Mouse (Mus musculus) right cerebral cortex, adult 2 months (tissue): ENCODE data around the gene Cdr2l.
"Not testable (repeated sequence)": the region's sequence is repeated elsewhere in the genome, so short reads cannot be mapped to it uniquely, and the experiment has no call there.

Experiments used
- DNase-seq, 2 experiments: peaks; one replicate each; pipeline ENCODE4 v3.0.0; 2021 to 2022; ENCODE audit warnings: low spot score in 2 of 2

Cdr2l gene

DNA sequence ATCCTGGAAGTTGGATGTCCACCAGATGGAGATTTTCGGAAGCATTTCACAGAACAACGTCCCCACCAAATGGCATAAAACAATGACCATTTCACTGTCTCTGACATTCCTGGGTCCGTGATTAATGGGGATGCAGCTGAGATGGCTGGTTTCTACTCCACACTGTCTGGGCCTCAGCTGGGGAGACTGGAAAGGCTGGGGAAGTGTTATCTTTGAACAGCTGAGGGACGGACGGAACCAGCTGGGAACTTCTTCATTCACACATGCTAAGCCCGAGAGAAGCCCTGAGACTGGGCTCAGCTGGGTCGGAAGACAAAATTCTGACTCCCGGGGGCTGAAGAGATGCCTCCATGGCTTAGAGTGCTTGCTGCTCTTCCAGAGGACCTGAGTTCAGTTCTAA, 10.4 kb upstream of the Cdr2l start:
- DNase-seq, result no peak

GRCm38 (mm10) chr11:115372015-115372414, 9.7 kb upstream of the Cdr2l start:
- no peak for DNase-seq

GRCm38 (mm10) chr11:115372737-115373136, 9.0 kb upstream of the Cdr2l start:
- DNase-seq, result no peak

- peak; percentile 70 to 73 for DNase-seq
Observed at GRCm38 (mm10) chr11:115373805-115374694, 7.7 kb upstream of the Cdr2l start.

- peak; percentile 55 to 56 for DNase-seq
Observed at GRCm38 (mm10) chr11:115374695-115375425, 6.9 kb upstream of the Cdr2l start.

DNA sequence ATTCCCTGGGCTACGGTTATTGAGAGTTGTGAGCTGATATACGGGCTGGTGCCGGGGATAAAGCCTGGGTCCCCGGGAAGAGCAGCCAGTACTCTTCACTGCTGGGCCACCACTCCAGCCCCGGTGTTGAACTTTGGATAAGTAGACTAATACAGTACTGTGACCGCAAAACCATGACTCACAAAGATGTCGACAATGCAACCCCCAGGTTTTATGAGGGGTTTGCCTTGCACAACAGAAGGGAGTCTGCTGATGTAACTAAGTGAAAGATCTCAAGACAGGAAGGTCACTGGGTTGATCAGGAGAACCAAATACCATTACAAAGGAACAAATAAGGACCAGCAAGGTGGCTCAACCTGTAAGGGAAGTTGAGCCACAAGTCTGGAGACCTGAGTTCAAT, 5.0 kb upstream of the Cdr2l start:
- DNase-seq, result no peak

DNA sequence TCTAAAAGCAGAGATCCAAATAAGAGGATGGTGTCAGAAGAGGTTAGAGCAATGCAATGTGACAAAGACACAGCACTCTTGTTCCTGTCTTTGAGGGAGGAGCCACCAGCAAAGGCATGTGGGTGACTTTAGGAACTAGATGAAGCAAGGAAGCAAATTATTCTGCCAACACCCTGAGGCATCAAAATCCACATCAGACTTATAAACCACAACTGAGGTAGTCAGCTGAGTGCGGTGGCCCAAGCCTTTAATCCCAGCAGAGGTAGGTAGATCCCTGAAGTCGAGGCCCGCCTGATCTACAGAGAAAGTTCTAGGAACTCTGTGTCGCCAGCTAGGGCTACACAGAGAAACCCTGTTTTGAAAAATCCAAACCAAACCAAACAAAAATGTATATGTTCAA, 4.5 kb upstream of the Cdr2l start:
- no peak for DNase-seq

DNA sequence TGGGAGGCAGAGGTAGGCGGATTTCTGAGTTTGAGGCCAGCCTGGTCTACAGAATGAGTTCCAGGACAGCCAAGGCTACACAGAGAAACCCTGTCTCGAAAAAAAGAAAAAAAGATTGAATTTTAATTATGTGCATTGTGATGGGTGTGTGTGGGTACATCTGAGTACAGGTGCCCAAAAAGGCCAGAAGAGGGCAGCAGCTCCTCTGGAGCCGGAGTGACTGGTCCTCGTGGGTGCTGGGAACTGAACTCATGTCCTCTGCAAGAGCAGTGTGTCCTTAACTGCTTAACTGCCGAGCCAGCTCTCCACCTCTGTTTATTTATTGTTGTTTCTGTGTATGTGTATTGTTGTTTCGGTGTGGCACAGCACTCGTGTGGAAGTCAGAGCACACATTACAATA, 3.9 kb upstream of the Cdr2l start:
- DNase-seq, result no peak

DNA sequence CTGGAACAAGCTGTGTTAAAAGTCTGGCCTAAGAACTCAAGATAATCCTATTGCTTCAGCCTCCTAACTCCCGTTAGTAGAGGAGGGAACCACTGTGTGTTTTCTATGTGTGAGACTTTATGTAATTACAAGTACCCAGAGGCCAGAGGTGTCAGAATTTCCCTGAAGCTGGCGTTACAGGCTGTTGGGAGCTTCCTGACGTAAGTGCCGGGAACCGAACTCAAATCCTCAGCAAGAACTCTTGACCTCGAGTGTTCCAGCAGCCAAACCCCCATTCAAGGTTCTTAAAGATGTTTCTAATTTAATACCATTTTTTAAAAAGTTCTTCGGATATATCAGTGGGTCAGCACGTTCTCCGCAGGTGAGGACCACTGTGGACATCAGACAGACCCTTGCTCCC, 440 bp upstream of the Cdr2l start:
- no peak for DNase-seq

GRCm38 (mm10) chr11:115382891-115383290, 1.2 kb downstream of the Cdr2l start:
- DNase-seq, result no peak

- DNase-seq, result peak; percentile 51 to 60
Observed at GRCm38 (mm10) chr11:115383701-115384474, 2.2 kb downstream of the Cdr2l start.

DNA sequence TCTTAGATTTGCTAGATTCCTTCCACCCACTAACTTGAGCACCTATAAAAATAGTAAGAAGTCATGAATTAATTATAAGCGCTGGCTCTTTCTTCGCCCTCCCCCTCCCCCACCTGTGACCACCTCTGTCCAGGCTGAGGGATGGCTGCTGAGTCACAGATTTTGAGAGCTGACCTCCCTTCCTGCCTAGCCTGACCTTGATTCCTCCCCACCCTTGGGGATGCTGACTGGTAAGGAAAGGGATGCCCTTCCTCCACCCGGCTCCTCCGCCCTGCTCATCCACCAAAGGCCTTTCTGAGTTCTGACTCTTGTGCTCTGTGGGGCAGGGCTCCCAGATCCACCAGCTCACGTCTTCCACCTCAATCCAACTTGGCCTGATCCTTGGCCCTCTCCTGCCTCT, 2.9 kb downstream of the Cdr2l start:
- DNase-seq, result no peak

DNA sequence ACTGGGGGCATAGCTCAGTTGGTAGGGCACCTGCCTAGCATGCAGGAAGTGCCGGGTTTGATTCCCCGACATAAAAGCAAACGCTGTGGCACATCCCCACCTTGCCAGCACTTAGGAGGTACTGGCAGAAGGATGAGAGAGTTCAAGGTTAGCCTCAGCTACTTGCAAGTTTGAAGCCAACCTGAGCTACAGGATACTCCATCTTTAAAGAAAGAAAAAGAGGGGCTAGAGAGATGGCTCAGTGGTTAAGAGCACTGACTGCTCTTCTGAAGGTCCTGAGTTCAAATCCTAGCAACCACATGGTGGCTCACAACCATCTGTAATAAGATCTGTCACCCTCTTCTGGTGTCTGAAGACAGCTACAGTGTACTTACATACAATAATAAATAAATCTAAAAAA, 5.1 kb downstream of the Cdr2l start:
- not testable (repeated sequence) for DNase-seq

DNA sequence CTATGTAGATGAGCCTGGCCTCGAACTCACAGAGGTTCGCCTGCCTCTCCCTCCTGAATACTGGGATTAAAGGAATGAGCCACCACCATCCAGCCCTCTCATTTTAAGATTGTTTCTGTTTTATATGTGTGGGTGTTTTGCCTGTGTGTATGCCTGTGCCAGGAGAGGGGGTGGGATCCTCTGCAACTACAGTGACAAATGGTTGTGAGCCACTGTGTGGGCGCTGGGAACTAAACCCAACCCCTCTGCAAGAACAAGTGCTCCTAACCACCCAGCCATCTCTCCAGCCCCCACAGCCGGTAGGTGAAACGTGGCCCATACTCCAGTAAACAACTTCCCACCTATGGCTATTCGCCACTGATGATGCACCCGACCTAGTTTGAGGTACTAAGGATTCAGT, 9.6 kb downstream of the Cdr2l start:
- no peak for DNase-seq

GRCm38 (mm10) chr11:115393721-115394325, 12.1 kb downstream of the Cdr2l start:
- DNase-seq, result no peak

DNA sequence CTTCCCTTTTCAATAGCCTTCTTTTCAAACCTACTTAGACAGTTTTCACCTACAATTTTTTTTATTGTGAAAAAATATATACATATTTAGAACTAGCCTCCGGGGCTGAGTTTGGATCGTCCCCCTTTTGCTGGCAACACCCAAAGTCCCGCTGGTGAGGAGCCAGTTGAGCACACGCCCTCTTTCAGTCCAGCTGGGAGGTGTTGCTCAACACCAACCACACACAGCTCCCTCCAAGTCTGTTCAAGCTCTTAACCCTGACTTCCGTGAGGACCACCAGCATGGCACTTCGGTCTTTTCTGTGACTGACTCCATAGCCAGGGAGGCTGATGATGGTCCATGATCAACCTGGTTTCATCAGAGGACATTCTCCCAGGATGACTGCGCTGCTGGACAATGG, 16.4 kb downstream of the Cdr2l start:
- DNase-seq, result no peak

DNA sequence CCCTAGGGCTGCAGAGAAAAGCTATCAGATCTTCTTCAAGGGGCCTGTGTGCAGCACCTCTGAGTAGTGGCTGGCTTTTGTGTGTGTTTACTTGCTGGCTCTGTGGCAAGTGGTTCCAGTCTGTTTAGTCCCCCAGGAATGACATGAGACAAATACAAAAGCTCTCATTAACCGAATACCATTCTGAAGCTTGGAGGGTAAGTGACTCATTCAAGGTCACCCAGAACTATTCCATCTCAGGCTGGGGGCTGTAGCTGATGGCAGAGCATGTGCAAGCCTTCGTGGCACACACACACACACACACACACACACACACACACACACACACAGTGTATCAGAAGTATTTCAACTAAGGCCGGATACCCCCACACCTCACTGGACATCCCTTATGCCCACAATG, 18.4 kb downstream of the Cdr2l start:
- no peak for DNase-seq

DNA sequence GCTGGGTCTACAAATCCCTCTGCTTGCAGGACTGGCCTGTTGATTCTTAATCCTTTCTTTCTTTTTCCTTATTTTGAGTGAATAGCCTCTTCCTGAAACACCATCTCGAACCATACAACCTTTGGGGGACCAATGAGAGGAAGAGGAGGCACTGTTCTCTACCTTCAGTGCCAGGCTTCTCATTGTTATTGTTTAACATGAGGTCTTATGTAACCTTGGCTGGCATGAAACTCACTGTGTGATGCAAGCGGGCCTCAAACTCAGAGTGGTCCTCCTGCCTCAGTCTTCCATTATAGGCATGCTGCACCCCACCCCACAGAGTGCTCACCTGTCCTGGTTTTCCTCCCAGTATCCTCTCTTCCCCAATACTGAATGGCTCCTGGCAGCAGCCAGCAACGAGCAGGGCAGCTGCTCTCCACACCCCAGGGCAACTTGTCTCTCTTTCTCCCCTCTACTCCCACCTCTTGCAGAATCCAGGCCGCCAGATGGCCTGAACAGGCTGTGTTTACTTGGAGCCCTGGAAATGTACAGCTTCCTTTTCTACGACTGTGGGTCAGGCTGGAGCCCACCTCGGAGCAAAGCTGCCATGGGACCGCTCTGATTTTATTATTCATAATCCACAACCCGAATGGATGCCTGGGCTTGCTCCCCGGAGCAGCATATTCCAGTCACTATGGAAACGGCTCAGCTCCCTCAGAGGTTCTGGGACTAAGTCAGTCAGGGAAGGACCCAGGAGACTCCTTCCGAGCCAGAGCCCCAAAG, 19.1 kb downstream of the Cdr2l start:
- peak; percentile 56 to 66 for DNase-seq

GRCm38 (mm10) chr11:115403338-115404124, 21.8 kb downstream of the Cdr2l start, which contains the start of gene Mrpl58:
TSS of gene Mrpl58 (plus strand) at chr11:115403752.
- peak; percentile 84 to 92 for DNase-seq

- no peak for DNase-seq
Observed at GRCm38 (mm10) chr11:115405723-115406122, 24.0 kb downstream of the Cdr2l start.
